Mouse (Mus musculus) ovary, adult 2 months (tissue): ENCODE data around the gene Actb. TPM values are rescaled to one million over a fixed set of nuclear protein-coding genes. Genes with fewer than 3 reads are reported as not detected.

ENCODE experiments used
- polyA plus RNA-seq: library from polyadenylated mRNA; depleted of rRNA; stranded (reverse); fragments of >200 nt; gene quantifications from 2 replicates; pipeline ENCODE4 v1.2.3, GENCODE M21; 2012; rRNA removed

The Actb gene
- 8,087 and 8,282 TPM in 2 replicates for polyA plus RNA-seq

GRCm38 (mm10) chr5:142906532-142907047 is at the start of gene Actb:
TSS of gene Actb (minus strand) at chr5:142906754.

GRCm38 (mm10) chr5:142894918-142895613 is 11.5 kb downstream of the Actb start, which contains the start of gene Fbxl18:
TSS of gene Fbxl18 (minus strand) at chr5:142895421.

Other genes with a start within 250 kb of the Actb start
- gene Slc29a4, start 214.2 kb downstream of the Actb start, polyA plus RNA-seq = 4.6 and 5.4 TPM in 2 replicates
- 124 and 197 TPM in 2 replicates for gene Tnrc18, start 89.1 kb downstream of the Actb start, polyA plus RNA-seq
- gene Fbxl18, start 11.3 kb downstream of the Actb start, polyA plus RNA-seq = 53.2 and 57.4 TPM in 2 replicates
- 357 and 373 TPM in 2 replicates for gene Fscn1, start 53.6 kb upstream of the Actb start, polyA plus RNA-seq
- gene Rnf216, start 206.2 kb upstream of the Actb start, polyA plus RNA-seq = 36.6 and 44.6 TPM in 2 replicates
- not detected in 2 replicates for gene Olfr718-ps1, start 240.8 kb upstream of the Actb start, polyA plus RNA-seq